Mouse (Mus musculus): ENCODE measurements around the gene Cdc6. TPM values are rescaled to one million over a fixed set of nuclear protein-coding genes. Genes with fewer than 3 reads are reported as not detected.
A peak's percentile ranks its signal among the peaks of the same experiment; 100 is the strongest.
"Not testable (repeated sequence)": the region's sequence is repeated elsewhere in the genome, so short reads cannot be mapped to it uniquely, and the experiment has no call there.

Cdc6 gene
- total RNA-seq, 2 experiments from 2014 or later = 3.8 to 6.5 TPM

GRCm38 (mm10) chr11:98931513-98932292 lies 24.1 kb downstream of the Cdc6 start:
- peak; percentile 52 for DNase-seq

- peak; percentile 40 for DNase-seq
These were observed 24.9 kb downstream of the Cdc6 start for GRCm38 (mm10) chr11:98932293-98933091.

GRCm38 (mm10) chr11:98933151-98933550 lies 25.6 kb downstream of the Cdc6 start:
- DNase-seq = peak; percentile 94

GRCm38 (mm10) chr11:98933847-98934246 lies 26.2 kb downstream of the Cdc6 start:
- DNase-seq = not testable (repeated sequence)

GRCm38 (mm10) chr11:98934367-98934766 lies 26.8 kb downstream of the Cdc6 start:
- peak; percentile 20 for DNase-seq

- DNase-seq = no peak
These were observed 27.5 kb downstream of the Cdc6 start for GRCm38 (mm10) chr11:98935123-98935522.

- peak; percentile 85 for DNase-seq
These were observed 28.6 kb downstream of the Cdc6 start for GRCm38 (mm10) chr11:98936170-98936569.

GRCm38 (mm10) chr11:98936606-98937409 lies 29.2 kb downstream of the Cdc6 start:
- peak; percentile 55 for DNase-seq

- DNase-seq = peak; percentile 93
These were observed 29.9 kb downstream of the Cdc6 start for GRCm38 (mm10) chr11:98937410-98937913.

GRCm38 (mm10) chr11:98937914-98938694 lies 30.5 kb downstream of the Cdc6 start:
- peak; percentile 75 for DNase-seq

GRCm38 (mm10) chr11:98938701-98939083 lies 31.1 kb downstream of the Cdc6 start:
- peak; percentile 12 for DNase-seq

- DNase-seq = no peak
These were observed 31.7 kb downstream of the Cdc6 start for GRCm38 (mm10) chr11:98939084-98939952.

- no peak for DNase-seq
These were observed 32.5 kb downstream of the Cdc6 start for GRCm38 (mm10) chr11:98939953-98940641.

- DNase-seq = no peak
These were observed 33.2 kb downstream of the Cdc6 start for GRCm38 (mm10) chr11:98940776-98941175.

GRCm38 (mm10) chr11:98941341-98941825 lies 33.8 kb downstream of the Cdc6 start:
- peak; percentile 79 for DNase-seq

- peak; percentile 83 for DNase-seq
These were observed 34.4 kb downstream of the Cdc6 start for GRCm38 (mm10) chr11:98941826-98942550.

- DNase-seq = peak; percentile 41
These were observed 34.9 kb downstream of the Cdc6 start for GRCm38 (mm10) chr11:98942555-98942922.

GRCm38 (mm10) chr11:98942923-98943641 lies 35.5 kb downstream of the Cdc6 start:
- DNase-seq = peak; percentile 69
